Mouse (Mus musculus): ENCODE results near the gene Rab2b. TPM values are rescaled to one million over a fixed set of nuclear protein-coding genes. Genes with fewer than 3 reads are reported as not detected.

The Rab2b gene
- polyA plus RNA-seq, 1 experiment from 2014 or later: 15.8 TPM

- no peaks in the 10 kb centered on the region for H3K27me3 ChIP-seq (ENCODE audit: control insufficient read depth, insufficient read depth, low read length)
- WGBS: under 1% methylated on average over 32 of the region's 32 CpGs
- peak overlapping the region; percentile 70 for H3K27ac ChIP-seq (ENCODE audit: low read length)
- peak overlapping the region; percentile 94 for H3K4me3 ChIP-seq (replicated peaks; ENCODE audit: low read length)
- peaks cover 11% of the 10 kb centered on the region for H3K4me1 ChIP-seq (ENCODE audit: control insufficient read depth, insufficient read depth, low read length)
- peak overlapping the region; percentile 89 for H3K9ac ChIP-seq (ENCODE audit: low read length)
- ATAC-seq (ENCODE audit: insufficient read depth, low FRiP score): peak; percentile 99
- H3K4me2 ChIP-seq (ENCODE audit: low read depth, low read length): peak overlapping the region; percentile 72
- H3K36me3 ChIP-seq (ENCODE audit: control insufficient read depth, insufficient read depth, low read length): no peaks in the 10 kb centered on the region
- no peaks in the 10 kb centered on the region for H3K9me3 ChIP-seq (replicated peaks; ENCODE audit: control insufficient read depth, low read length)
Measured at GRCm38 (mm10) chr14:52244041-52244689, 35.2 kb downstream of the Rab2b start.

- WGBS: 98% methylated on average over 1 of the region's 1 CpGs
- Histone ChIP-seq H3K9ac (ENCODE audit: low read length) (no peak overlapping the region), H3K9me3 (replicated peaks; ENCODE audit: control insufficient read depth, low read length) (no peaks in the 10 kb centered on the region), H3K36me3 (ENCODE audit: control insufficient read depth, insufficient read depth, low read length) (peaks cover 26% of the 10 kb centered on the region), H3K4me2 (ENCODE audit: low read depth, low read length) (no peak overlapping the region), H3K27me3 (ENCODE audit: control insufficient read depth, insufficient read depth, low read length) (no peaks in the 10 kb centered on the region), H3K4me3 (replicated peaks; ENCODE audit: low read length) (no peak overlapping the region), H3K4me1 (ENCODE audit: control insufficient read depth, insufficient read depth, low read length) (no peaks in the 10 kb centered on the region), H3K27ac (ENCODE audit: low read length) (no peak overlapping the region)
- ATAC-seq (ENCODE audit: insufficient read depth, low FRiP score): no peak
Measured at GRCm38 (mm10) chr14:52236216-52236615, 43.1 kb downstream of the Rab2b start.

- no peaks in the 10 kb centered on the region for H3K9me3 ChIP-seq (replicated peaks; ENCODE audit: control insufficient read depth, low read length)
- no peak overlapping the region for H3K4me3 ChIP-seq (replicated peaks; ENCODE audit: low read length)
- 95% methylated on average over 7 of the region's 7 CpGs for WGBS
- H3K4me2 ChIP-seq (ENCODE audit: low read depth, low read length): no peak overlapping the region
- no peak overlapping the region for H3K27ac ChIP-seq (ENCODE audit: low read length)
- H3K36me3 ChIP-seq (ENCODE audit: control insufficient read depth, insufficient read depth, low read length): peaks cover 31% of the 10 kb centered on the region
- no peaks in the 10 kb centered on the region for H3K27me3 ChIP-seq (ENCODE audit: control insufficient read depth, insufficient read depth, low read length)
- no peak overlapping the region for H3K9ac ChIP-seq (ENCODE audit: low read length)
- ATAC-seq (ENCODE audit: insufficient read depth, low FRiP score): no peak
- H3K4me1 ChIP-seq (ENCODE audit: control insufficient read depth, insufficient read depth, low read length): no peaks in the 10 kb centered on the region
Measured at GRCm38 (mm10) chr14:52235165-52235564, 44.2 kb downstream of the Rab2b start.

GRCm38 (mm10) chr14:52232249-52232648, 47.1 kb downstream of the Rab2b start:
- ATAC-seq (ENCODE audit: insufficient read depth, low FRiP score): no peak
- 85% methylated on average over 6 of the region's 6 CpGs for WGBS
- no peaks in the 10 kb centered on the region for H3K27me3 ChIP-seq (ENCODE audit: control insufficient read depth, insufficient read depth, low read length)
- H3K9me3 ChIP-seq (replicated peaks; ENCODE audit: control insufficient read depth, low read length): no peaks in the 10 kb centered on the region
- H3K9ac ChIP-seq (ENCODE audit: low read length): no peak overlapping the region
- no peaks in the 10 kb centered on the region for H3K4me1 ChIP-seq (ENCODE audit: control insufficient read depth, insufficient read depth, low read length)
- H3K4me2 ChIP-seq (ENCODE audit: low read depth, low read length): no peak overlapping the region
- H3K36me3 ChIP-seq (ENCODE audit: control insufficient read depth, insufficient read depth, low read length): peaks cover 43% of the 10 kb centered on the region
- no peak overlapping the region for H3K4me3 ChIP-seq (replicated peaks; ENCODE audit: low read length)
- no peak overlapping the region for H3K27ac ChIP-seq (ENCODE audit: low read length)

GRCm38 (mm10) chr14:52225972-52226371, 53.4 kb downstream of the Rab2b start:
- Histone ChIP-seq H3K4me3 (replicated peaks; ENCODE audit: low read length) (no peak overlapping the region), H3K4me2 (ENCODE audit: low read depth, low read length) (no peak overlapping the region), H3K27me3 (ENCODE audit: control insufficient read depth, insufficient read depth, low read length) (no peaks in the 10 kb centered on the region), H3K27ac (ENCODE audit: low read length) (no peak overlapping the region), H3K4me1 (ENCODE audit: control insufficient read depth, insufficient read depth, low read length) (no peaks in the 10 kb centered on the region), H3K9ac (ENCODE audit: low read length) (no peak overlapping the region), H3K36me3 (ENCODE audit: control insufficient read depth, insufficient read depth, low read length) (peaks cover 36% of the 10 kb centered on the region), H3K9me3 (replicated peaks; ENCODE audit: control insufficient read depth, low read length) (no peaks in the 10 kb centered on the region)
- ATAC-seq (ENCODE audit: insufficient read depth, low FRiP score): no peak
- WGBS: 86% methylated on average over 2 of the region's 2 CpGs

- H3K4me2 ChIP-seq (ENCODE audit: low read depth, low read length): no peak overlapping the region
- no peak overlapping the region for H3K4me3 ChIP-seq (replicated peaks; ENCODE audit: low read length)
- no peak overlapping the region for H3K9ac ChIP-seq (ENCODE audit: low read length)
- no peaks in the 10 kb centered on the region for H3K9me3 ChIP-seq (replicated peaks; ENCODE audit: control insufficient read depth, low read length)
- H3K27me3 ChIP-seq (ENCODE audit: control insufficient read depth, insufficient read depth, low read length): no peaks in the 10 kb centered on the region
- WGBS: 74% methylated on average over 5 of the region's 5 CpGs
- no peak for ATAC-seq (ENCODE audit: insufficient read depth, low FRiP score)
- H3K4me1 ChIP-seq (ENCODE audit: control insufficient read depth, insufficient read depth, low read length): no peaks in the 10 kb centered on the region
- no peak overlapping the region for H3K27ac ChIP-seq (ENCODE audit: low read length)
- peaks cover 42% of the 10 kb centered on the region for H3K36me3 ChIP-seq (ENCODE audit: control insufficient read depth, insufficient read depth, low read length)
Measured at GRCm38 (mm10) chr14:52217261-52217660, 62.1 kb downstream of the Rab2b start.

Other genes with a start within 250 kb of the Rab2b start
- gene Olfr221, start 237.1 kb downstream of the Rab2b start, polyA plus RNA-seq (2015; fragmentation: Nextera tagmentation; extraction: Ambion mirVana): not detected in 2 replicates
- gene Hnrnpc, start 175.5 kb downstream of the Rab2b start, polyA plus RNA-seq (2015; fragmentation: Nextera tagmentation; extraction: Ambion mirVana): 504 and 528 TPM in 2 replicates
- gene Rpgrip1, start 168.8 kb downstream of the Rab2b start, polyA plus RNA-seq (2015; fragmentation: Nextera tagmentation; extraction: Ambion mirVana): 50.0 and 51.5 TPM in 2 replicates
- 39.8 and 40.7 TPM in 2 replicates for gene Supt16, start 82.1 kb downstream of the Rab2b start, polyA plus RNA-seq (2015; fragmentation: Nextera tagmentation; extraction: Ambion mirVana)
- 27.9 and 31.8 TPM in 2 replicates for gene Chd8, start 21.8 kb downstream of the Rab2b start, polyA plus RNA-seq (2015; fragmentation: Nextera tagmentation; extraction: Ambion mirVana)
- 36.2 and 39.7 TPM in 2 replicates for gene Tox4, start 399 bp downstream of the Rab2b start, polyA plus RNA-seq (2015; fragmentation: Nextera tagmentation; extraction: Ambion mirVana)
- gene Mettl3, start 25.6 kb upstream of the Rab2b start, polyA plus RNA-seq (2015; fragmentation: Nextera tagmentation; extraction: Ambion mirVana): 38.8 and 41.8 TPM in 2 replicates
- gene Sall2, start 49.2 kb upstream of the Rab2b start, polyA plus RNA-seq (2015; fragmentation: Nextera tagmentation; extraction: Ambion mirVana): 8.8 and 9.3 TPM in 2 replicates
- gene Olfr1513, start 76.9 kb upstream of the Rab2b start, polyA plus RNA-seq (2015; fragmentation: Nextera tagmentation; extraction: Ambion mirVana): not detected in 2 replicates
- gene Olfr1512, start 99.6 kb upstream of the Rab2b start, polyA plus RNA-seq (2015; fragmentation: Nextera tagmentation; extraction: Ambion mirVana): not detected in 2 replicates
- gene Olfr1511, start 117.8 kb upstream of the Rab2b start, polyA plus RNA-seq (2015; fragmentation: Nextera tagmentation; extraction: Ambion mirVana): not detected in 2 replicates
- gene Olfr1510, start 134.8 kb upstream of the Rab2b start, polyA plus RNA-seq (2015; fragmentation: Nextera tagmentation; extraction: Ambion mirVana): 0.15 and 0.22 TPM in 2 replicates
- gene Olfr1509, start 163.4 kb upstream of the Rab2b start, polyA plus RNA-seq (2015; fragmentation: Nextera tagmentation; extraction: Ambion mirVana): not detected in 2 replicates
- gene Olfr1508, start 187.9 kb upstream of the Rab2b start, polyA plus RNA-seq (2015; fragmentation: Nextera tagmentation; extraction: Ambion mirVana): not detected in 2 replicates
- gene Olfr1507, start 216.2 kb upstream of the Rab2b start, polyA plus RNA-seq (2015; fragmentation: Nextera tagmentation; extraction: Ambion mirVana): not detected in 2 replicates

All from stomach, embryonic 16.5 days (tissue).